Mouse (Mus musculus): ENCODE measurements at regions not wholly inside any gene's neighbourhood (a gene's known extent, or its start where the extent isn't known, plus 50 kb on each side); places are given as distances from the start of the nearest gene placed in this dataset.
A peak's percentile ranks its signal among the peaks of the same experiment; 100 is the strongest.

DNA sequence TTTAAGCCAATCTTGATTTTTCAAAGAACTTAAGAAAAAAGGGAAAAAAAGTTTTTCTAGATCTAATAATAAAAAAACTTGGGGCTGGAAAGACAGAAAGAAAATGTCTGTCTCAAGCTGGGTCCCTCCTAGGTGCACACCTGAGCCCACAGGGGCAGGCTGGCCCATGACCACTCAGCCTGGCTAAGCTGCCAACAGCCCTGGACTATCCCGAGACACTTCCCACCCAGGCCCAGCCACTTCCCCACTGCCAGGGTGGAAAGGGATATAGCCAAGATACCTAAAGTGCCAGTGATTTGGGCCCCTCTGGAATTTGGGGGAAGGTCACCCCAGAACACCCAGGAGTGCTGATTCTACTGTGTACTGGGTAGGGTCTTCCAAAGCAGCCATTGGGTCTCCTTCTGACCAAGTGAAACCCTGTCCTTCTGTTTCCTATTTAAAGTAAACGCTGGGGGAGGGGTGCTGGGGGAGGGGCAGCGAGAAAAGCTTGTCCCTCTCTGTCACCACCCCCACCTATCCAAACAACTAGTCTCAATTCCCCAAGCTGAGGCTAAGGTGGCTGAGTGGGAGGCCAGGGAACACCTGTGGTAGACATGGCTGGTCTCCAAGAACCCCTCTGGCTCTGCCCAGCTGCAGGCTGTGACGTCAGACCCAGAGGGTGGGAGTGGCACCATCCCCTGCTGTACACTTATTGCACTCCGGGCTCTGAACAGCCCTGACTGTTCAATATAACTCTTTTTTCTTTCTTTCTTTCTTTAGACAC is 62.6 kb downstream of the Mcfd2 start:
- no peak for DNase-seq (ENCODE audit: low spot score)

DNA sequence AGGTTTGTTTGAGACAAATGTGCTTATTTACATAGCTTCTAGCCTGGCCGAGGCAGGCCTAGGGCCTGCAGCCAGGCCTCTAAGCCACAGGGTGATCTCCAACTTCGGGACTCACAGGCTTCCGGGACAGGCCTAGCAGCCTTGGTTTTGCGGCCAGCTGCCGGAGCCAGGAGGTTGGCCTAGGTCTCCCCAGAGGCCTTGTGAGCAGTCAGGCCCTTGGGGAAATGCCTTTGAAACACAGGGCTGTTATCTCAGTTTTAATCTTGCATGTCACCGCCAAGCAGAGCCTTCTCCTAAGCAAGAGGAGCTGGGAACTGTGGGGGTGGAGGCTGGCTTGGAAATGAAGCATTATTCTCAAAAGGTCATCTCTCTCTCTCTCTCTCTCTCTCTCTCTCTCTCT is 63.2 kb downstream of the Mcfd2 start:
- peak; percentile 59 for DNase-seq (ENCODE audit: low spot score)

DNA sequence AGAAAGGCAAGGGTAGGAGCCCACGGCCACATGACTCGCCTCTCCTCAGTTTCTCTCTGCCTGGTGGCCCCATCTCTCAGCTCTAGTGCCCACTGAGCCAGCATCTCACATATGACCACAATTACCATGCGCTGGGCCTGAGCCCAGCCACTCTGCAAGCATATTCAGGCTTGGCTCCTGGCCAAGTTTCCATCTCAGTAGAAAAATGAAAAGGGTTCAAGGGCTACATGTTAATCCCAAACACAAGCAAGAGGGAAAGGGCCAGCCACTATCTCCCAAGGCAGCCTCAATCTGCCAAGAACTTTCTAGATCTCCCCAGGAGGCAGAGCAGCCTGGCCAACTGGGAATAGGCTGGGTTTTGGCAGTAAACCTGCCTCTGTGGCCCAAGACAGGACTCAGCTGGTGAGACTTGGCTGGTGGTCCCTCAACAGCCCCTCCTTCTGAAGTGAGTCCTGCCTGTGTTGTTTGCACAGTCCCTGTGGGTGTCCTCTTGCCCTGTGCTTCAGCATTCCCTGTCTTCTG is 65.0 kb downstream of the Mcfd2 start:
- peak; percentile 24 for DNase-seq (ENCODE audit: low spot score)

DNA sequence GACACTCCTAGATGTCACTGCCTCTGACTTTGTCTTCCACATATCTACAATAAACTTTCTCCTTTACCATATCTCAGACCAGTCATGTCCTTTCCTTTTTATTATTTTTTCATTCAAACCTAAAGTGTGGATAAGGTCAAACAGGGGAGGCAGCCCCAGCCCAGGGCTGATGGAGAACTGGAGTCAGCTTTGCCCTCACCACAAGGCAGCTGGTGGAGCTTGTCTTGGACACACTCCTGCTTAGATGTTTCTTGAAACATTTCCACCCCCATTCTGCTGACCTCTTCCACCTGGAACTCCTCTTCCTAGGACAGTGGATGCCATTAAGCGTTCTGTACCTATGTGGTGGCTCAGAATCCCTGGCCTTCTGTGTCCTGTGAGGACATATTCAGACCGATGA is 65.6 kb downstream of the Mcfd2 start:
- DNase-seq (ENCODE audit: low spot score) = no peak

DNA sequence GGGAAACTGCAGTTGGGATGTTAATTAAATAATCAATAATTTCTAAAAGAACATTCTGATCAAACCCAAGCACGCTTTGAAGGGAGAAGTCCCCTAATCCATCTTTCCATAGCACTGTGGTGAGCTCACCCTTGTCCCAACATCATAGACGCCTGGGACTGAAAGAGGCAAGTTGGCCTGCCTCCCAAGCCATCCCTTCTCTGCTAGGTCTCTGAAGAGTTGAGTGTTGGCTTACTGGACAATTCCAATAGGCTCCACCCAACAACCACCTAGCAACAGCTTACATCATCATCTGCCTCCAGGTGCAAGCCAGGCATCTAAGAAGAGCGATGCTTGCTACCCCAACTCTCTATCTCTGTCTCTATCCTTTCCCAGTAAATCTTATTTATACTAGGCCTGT is 66.6 kb downstream of the Mcfd2 start:
- DNase-seq (ENCODE audit: low spot score) = no peak

DNA sequence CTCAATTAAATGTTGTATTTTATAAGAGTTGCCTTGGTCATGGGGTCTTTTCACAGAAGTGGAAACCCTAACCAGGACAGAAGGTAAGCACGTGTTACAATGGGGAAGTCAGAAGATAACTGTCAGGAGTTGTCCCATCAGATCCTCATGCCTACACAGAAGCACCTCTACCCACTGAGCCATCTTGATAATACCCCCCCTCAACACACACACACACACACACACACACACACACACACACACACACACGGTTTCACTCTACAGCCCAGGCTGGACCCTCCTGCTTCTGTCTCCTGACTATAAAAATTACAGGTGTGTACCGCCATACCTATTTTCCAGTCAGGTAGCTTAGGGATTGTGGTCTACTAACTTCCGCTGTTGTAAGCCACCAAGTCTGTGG is 68.3 kb downstream of the Mcfd2 start:
- DNase-seq (ENCODE audit: low spot score) = no peak

DNA sequence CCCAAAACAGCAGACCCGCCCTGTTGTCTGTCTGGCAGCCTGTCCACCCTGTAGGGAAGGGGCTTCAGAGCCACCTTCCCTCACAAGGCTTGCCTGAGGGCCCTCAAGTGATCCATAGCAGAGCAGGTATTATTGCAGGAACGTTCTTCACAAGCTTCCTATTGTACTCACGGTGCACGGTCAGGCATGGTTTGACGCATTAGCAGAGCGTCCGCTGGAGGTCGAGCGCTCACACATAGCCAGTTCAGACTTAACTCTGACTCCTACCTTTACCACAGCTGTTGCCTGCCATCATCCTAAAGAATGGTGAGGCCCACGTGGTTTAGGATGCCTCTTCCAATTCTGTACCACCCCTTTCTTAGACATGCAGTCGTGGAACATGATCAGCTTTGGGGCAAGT is 71.1 kb downstream of the Mcfd2 start:
- no peak for DNase-seq (ENCODE audit: low spot score)

DNA sequence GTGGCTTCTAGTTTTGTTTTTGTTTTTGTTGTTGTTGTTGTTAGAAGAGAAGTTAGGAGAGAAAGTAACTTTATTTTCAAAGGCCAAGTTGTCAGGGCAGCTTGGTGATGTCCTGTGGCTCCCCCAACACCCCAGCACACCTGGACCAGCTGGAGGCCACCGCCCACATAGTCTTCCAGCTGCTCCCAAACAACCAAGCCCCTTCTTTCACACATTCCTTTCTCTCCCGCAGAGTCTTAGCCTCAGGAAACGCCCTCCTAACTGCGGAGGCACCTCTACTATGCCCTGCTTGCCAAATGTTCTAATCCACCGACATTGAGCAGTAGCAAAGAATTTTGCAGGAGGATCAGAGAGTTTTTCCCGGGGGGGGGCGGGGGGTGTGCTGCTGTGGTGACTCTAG is 72.3 kb downstream of the Mcfd2 start:
- DNase-seq (ENCODE audit: low spot score) = no peak

DNA sequence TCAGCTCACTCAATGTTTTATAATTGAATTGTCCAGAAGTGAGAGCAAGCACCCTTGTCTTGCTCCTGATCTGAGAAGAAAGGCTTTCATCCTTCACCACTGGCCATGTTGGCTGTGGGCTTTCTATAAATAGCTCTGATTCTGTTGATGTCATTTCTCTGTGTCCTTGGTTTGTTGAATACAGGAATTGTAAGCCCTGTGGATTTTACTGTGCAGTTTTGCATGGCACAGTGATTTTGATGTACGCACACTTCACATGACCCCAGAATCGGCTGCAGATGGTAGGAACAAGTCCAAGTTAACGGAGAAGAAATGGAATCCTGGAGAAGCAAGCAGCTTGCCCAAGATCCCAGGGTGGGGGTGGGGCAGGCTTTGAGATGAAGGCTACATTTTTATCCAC is 76.1 kb downstream of the Mcfd2 start:
- no peak for DNase-seq (ENCODE audit: low spot score)

Measured in gastrocnemius, adult 18-20 months (tissue).